Mouse (Mus musculus): ENCODE measurements around the gene Fam124b.

Fam124b gene

GRCm38 (mm10) chr1:80218268-80218667 is at the start of gene Fam124b:
Fam124b (minus strand) TSS chr1:80218473.
- no peak for DNase-seq

- DNase-seq: no peak
Observed at GRCm38 (mm10) chr1:80260443-80260842, 42.2 kb upstream of the Fam124b start.

DNA sequence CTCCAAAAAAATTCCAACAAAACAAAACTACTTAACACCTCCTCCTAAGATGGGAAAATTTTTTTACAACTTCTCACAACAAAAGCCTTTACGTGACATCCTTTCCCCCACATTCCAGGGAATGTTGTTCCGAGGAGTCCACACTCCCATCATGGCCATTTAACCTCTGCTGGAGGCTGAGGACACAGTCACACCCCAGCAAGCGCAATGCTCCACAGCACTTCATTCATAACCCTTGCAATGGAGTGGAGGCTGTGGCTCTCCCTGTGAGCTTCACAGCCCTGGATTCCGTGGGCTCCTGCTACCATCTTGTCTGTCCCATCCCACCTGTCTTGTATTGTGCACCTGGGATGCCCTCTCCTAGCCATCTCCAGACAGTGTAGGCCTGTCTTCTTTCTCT is 40.4 kb upstream of the Fam124b start:
- no peak for DNase-seq

- DNase-seq: no peak
Observed at GRCm38 (mm10) chr1:80253309-80253708, 35.0 kb upstream of the Fam124b start.

- no peak for DNase-seq
Observed at GRCm38 (mm10) chr1:80250247-80250646, 32.0 kb upstream of the Fam124b start.

DNA sequence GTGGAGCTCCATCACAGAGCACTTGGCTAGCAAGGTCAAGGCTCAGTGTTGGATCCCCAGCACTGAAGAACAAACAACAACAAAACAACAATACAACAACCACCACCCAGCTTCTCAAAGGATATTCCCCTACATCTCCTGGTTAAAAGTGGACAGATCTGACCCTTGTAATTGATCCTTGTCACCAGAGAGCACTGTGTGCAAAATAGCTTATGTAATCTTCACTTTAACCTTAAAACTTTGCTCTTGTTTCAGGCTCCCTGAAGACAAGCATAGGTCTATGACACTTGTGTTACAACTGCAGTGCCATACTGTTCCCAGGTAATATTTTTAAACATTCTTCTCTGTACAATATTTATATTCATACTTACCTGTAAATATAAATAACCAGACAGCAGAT is 28.9 kb upstream of the Fam124b start:
- DNase-seq: no peak

GRCm38 (mm10) chr1:80244123-80244522 is 25.9 kb upstream of the Fam124b start:
- no peak for DNase-seq

- no peak for DNase-seq
Observed at GRCm38 (mm10) chr1:80241579-80241978, 23.3 kb upstream of the Fam124b start.

DNA sequence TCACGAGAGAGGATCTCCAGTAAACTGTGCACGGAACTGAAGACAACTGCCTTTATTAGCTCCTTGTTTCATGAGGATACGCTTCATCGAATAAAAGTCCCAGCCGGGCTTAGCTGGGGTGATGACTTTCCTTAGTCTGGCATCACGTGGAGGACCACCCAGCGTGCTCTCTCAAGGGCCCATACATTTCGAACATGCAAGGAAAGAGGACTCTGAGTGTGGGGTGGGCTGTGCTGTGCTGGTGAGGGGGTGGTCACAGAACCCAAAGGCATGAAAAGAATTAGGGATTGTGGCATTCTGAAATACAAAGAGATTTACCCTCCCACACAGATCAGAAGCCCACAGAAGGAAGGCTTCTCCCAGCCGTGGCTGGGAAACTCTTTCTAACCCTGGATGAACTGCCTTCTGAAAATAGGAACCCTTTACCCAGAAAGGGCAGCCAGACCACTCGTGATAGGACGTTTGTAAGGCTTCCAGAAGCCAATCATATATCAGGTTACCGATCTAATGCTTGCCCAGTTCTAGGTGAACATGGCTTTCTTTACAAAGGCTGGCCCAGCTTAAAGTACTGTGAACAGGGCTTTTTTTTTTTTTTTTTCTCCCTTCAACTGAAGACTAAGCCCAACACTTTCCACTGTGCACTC is 21.9 kb upstream of the Fam124b start:
- no peak for DNase-seq

DNA sequence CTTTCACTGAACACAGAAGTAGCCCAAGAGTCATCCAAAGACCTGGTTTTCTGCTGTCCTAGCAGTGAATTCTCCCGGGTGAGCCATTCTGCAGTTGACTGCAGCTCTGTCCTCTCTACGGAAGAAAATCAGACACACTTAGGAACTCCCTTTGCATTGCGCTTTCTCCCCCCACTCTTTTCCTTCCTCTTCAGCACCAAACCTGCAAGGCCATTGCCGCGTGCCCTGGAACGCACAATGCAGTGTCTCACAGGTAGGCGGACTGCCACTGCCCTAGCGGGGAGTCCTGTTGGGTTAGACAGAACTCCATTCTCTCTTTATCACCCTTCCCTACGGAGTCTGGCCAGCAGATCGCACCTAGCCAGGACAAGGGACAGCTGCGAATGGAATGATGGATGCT is 21.2 kb upstream of the Fam124b start:
- DNase-seq: no peak

GRCm38 (mm10) chr1:80236951-80237702 is 18.9 kb upstream of the Fam124b start:
- no peak for DNase-seq

DNA sequence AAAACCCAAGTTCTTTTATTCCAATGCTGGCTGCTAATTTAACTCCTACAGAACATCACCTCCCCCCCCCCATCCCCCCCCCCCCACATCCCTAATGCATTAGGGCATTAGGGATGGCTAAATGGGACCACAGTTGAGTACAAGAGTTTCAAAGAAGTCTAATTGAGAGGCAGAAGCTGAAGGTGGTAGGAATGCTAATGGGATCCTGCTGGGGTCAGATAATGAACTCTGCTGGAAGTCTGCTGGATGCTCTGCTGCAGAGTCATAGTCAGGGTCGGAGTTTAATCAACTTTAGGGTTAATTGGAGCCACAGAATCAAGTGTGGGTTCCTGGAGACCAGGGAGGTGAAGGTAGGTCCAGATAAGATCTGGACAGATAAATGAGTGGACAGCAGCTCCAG is 17.9 kb upstream of the Fam124b start:
- no peak for DNase-seq

DNA sequence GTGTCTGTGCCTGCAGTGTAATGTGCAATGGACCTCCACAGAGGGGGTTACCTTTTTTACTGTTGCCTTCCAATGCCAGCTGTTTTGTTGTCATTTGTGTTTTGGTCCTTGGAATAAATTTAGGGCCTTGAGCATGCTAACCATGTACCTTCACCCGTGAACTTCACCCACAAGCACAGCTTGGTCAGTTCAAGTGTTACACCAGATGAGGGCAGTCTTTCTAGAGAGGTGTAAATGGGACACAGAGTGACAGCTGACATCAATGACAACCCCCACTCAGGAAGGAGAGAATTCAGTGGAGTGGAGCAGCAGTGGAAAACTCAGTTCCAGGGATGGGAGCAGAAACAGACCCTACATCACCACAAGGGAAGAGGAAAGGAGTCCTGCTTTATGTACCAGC is 12.3 kb upstream of the Fam124b start:
- no peak for DNase-seq

- DNase-seq: no peak
Observed at GRCm38 (mm10) chr1:80224839-80225412, 6.7 kb upstream of the Fam124b start.

- DNase-seq: no peak
Observed at GRCm38 (mm10) chr1:80221151-80221550, 2.9 kb upstream of the Fam124b start.

GRCm38 (mm10) chr1:80213826-80214225 is 4.4 kb downstream of the Fam124b start:
- DNase-seq: no peak

GRCm38 (mm10) chr1:80213146-80213545 is 5.1 kb downstream of the Fam124b start:
- DNase-seq: peak in 1 of 2 experiments; percentile 5

DNA sequence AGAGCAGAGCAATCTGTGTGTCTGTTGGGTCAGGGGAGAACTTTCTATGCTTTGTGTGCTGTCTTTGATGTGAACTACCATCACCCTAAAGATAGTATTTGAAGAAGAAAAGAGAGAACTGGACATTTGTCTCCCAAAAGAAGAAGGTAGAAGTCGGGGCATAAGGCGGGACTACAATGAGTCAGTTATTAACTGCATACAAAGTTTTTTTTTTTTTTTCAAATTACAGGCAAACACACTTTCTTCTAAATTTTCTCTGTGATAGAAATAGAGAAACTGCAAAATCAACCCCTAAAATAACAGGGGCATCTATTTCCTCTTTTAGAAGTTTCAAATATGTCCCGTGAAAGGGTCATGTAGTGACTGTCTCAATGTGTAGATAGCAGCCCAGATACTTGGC is 16.0 kb downstream of the Fam124b start:
- DNase-seq: no peak

- DNase-seq: no peak
Observed at GRCm38 (mm10) chr1:80192837-80193236, 25.4 kb downstream of the Fam124b start.

- DNase-seq: no peak
Observed at GRCm38 (mm10) chr1:80181414-80181805, 36.9 kb downstream of the Fam124b start.

GRCm38 (mm10) chr1:80180767-80181413 is 37.4 kb downstream of the Fam124b start:
- DNase-seq: peak; percentile 47 to 74

GRCm38 (mm10) chr1:80180128-80180527 is 38.1 kb downstream of the Fam124b start:
- DNase-seq: no peak

DNA sequence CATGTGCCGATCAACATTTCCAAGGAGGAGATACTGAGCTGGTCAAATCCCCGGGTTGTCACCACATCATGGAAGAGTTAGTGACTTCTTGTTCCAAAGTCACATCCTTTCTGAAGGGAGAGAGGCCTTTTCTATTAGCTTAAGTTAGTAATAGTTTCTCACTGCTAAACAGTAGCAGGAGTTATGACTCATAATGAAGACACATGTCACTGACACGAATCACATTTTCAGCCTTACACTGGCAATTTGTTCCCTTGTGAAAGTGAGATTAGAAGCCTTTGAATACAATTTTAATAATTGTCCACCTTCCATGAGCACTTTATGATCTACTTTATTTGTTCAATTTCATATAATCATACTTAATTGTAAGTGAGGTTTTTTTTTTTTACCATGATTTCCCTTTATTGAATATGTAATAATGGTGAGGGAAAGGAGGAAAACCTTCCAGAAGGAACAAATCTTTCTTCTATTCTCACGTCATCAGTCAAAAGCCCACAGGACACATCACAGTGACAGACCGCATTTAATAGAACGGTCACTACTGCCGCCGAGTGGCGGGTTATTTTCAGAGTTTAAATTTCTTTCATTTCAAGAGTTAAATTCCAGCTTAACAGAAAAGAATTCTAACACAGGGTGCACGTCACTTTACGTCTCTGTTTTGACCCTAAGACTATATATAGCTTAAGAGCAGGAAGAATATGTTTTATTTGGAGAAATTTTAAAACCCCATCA is 40.5 kb downstream of the Fam124b start:
- no peak for DNase-seq

Measured in cerebellum, postnatal 36 days (tissue).